Mouse (Mus musculus) kidney, adult 11 months (tissue): Measurements from ENCODE around the gene Slc44a4.
A peak's percentile ranks its signal among the peaks of the same experiment; 100 is the strongest.

Experiments
- DNase-seq: peaks from one replicate; pipeline ENCODE4 v3.0.0; 2022

The Slc44a4 gene

DNA sequence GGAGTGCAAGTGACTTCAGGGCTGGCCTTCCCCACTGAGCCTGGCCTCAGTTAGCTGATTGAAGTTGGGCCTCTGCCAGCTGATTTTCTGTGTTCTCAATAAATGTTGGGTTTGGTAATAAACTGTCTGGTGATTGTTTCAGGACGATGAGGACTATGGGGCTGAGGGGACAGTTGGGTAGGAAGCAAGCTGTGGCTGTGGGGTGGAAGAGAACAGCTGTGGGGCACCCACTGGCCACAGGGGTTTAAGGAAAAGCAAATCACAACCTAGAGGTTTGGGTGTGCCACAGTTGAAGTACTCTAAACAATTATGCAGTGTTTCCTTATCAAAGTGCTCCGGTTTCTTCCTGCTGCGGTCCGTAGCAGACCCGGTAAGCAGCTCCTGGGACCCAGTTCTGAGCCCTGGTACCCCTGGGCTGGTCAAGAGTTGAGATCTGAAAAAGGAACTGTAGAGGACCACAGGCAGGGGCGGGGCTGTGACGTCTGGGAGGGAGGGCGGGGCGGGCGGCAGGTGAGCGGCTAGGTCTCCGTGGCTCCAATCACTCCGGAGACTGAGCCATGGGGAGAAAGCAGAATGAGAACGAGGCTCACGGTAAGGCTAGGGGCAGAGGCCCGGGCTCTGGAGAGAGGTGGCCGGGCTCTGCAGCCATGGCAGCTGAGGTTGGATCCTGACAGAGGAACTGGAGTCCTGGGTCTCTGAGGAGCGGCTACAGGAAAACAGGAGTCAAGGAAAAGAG, at the start of gene Slc44a4:
Gene Slc44a4 (plus strand): TSS at position 537 of the 736 bp plus-strand sequence.
- peak; percentile 48 for DNase-seq

GRCm38 (mm10) chr17:34865981-34866380, 48.3 kb upstream of the Slc44a4 start:
- no peak for DNase-seq

DNA sequence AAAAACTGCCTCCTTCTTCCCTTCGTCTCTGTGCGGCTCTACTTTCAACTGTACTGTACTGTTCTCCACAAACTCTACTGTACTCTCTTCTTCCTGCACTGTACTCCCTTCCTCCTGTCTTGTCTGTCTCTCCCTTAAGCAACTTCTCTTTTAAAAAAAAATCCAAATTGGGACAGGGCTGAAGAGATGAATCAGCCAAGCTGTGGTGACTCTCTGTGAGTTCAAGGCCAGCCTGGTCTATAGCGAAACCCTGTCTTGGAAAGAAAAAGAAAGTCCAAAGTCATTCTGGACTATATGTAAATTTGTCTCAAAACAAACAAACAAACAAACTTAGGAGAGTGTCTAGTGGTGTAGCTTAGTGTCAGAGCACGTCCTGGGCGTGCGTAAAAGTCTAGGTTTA, 39.9 kb upstream of the Slc44a4 start:
- no peak for DNase-seq

GRCm38 (mm10) chr17:34879336-34879879, 34.9 kb upstream of the Slc44a4 start, which contains the start of gene Zbtb12:
Gene Zbtb12, plus strand, starts transcription at chr17:34879483.
- DNase-seq = no peak

DNA sequence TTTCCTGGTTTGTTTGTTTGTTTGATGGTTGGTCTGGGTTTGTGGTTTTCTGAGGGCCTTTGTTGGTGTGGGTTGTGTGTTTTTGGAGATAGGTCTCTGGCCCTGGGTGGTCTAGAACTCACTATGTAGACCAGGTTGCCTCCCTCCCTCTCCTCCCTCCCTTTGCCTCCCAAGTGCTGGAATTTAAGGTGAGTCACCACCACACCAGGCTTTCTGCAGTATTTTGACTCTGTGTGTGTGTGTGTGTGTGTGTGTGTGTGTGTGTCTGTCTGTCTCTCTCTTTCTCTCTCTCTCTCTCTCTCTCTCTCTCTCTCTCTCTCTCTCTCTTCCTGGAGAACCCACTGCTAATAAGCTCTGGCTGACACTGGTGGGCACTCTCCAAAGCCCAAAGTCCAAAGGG, 33.1 kb upstream of the Slc44a4 start:
- no peak for DNase-seq

DNA sequence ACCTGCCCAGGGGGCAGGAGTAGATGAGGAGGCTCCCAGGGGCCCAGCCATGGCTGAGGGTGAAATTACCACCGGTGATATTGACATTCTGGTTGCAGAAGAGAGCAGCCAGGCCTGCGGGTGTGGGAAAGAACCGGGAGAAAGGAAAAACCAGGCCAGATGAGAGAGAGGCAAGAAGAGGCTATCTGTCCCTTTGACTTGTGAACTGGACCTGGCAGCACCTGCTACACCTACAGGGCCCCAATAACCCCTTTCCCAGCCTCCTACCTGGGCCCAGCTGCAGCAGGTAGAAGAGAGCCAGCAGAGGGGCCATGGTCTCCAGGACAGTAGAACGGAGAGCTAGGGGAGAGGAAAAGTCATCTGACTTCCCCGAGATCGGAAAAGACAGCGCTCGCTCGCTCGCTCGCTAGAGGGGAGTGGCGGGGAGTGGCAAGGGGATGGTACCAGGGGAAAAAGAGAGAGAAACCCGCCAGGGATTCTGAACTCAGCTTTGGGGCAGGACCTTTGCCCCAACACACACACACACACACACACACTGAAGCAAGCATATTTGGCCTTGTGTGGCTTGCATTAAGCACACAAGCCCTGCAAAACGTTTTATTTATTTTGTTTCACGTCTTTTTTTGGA, 32.5 kb upstream of the Slc44a4 start, which contains the start of gene Gm20547:
Gene Gm20547 (minus strand): TSS at position 360 of the 628 bp plus-strand sequence.
- DNase-seq = peak; percentile 36

DNA sequence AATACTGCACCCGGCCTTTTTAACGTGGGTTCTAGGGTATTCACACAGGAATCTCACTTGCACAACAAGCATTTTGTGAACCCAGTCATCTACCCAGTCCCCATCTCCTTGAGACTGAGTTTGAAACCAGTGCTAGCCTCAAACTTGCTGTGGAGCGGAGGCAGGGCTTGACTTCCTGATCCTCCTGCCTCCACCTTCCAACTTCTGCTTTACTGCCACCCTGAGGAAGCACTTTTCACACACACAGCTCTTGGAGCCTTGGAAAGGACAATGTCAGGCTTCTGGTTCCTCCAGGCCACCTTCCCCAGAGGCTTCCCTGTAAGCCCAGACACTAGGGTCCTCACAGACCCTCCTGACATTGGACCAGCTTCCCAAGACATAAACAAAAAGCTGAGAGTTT, 30.9 kb upstream of the Slc44a4 start:
- DNase-seq = no peak

DNA sequence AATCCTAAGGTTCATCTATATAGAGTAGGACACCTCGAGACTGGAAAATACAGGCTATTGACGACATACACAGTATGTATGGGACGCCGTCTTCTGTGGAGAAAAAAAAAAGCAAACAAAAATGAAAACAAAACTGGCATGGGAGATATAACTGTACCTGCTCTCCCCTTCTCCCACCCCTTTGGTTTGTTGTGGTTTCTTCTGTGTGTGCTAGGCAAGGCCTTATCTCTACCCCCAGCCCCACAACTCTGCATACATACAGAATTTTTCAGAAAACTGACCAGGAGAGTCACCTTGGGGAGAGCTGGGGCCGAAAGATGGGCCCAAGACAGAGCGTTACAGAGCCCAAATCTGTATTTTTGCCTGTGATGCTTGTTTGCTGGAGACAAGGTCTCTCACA, 29.6 kb upstream of the Slc44a4 start:
- DNase-seq = no peak

GRCm38 (mm10) chr17:34885615-34886014, 28.7 kb upstream of the Slc44a4 start:
- DNase-seq = no peak

DNA sequence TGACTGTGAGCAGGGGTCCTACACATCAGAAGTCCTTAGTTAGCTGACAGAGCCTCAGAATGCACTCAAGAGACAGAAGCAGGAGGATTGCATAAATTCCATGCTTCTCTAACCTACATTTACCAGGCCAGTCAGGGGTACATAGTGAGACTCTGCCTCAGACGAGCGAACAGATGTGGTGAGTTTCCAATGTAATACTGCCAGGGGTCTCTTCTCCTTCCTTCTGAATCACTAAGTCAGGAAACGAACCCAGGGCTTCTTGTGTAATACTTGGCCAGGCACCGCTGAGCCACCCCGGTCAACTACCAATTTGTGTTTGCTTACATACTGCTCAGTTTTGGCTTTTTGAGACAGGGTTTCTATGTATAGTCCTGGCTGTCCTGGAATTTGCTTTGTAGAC, 26.3 kb upstream of the Slc44a4 start:
- DNase-seq = no peak

- DNase-seq = no peak
Observed at GRCm38 (mm10) chr17:34890074-34890743, 24.1 kb upstream of the Slc44a4 start.

GRCm38 (mm10) chr17:34891377-34891776, 22.9 kb upstream of the Slc44a4 start:
- DNase-seq = no peak

DNA sequence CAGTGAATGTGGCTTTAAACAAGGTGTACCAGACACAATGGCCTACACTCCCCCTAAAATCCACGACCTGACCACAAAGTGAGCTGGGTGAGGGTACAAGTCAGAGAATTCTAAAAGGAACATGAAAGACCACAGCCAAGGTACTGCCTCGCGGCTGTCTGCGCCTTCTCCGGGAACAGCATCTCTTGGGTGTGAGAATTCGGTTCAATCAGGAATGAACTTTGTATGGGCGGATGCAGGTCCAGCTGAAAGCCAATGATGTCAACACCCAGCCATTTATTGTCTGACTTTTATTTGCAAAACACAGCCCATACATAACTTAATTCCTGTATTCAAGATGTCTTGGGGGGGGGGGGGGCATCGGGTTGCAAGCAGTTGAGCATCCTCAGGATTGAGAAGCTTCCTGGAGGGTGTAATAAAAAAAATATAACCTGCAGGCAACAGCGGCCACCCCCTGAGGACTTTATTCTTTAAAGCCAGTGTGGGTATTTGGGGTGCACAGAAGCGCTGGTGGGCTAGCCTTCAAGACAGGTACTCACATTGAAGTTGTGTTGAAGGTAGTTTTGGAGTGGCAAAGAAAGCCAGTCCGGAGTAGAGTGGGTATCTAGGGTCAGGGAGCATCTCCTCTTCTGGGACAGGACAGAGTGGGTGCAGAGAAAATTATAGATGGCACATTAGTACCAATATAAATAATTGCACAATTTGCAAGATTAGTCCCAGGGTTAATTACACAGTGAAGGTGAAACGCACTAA, 21.0 kb upstream of the Slc44a4 start:
- no peak for DNase-seq

- DNase-seq = peak; percentile 92
Observed at GRCm38 (mm10) chr17:34894074-34894597, 20.1 kb upstream of the Slc44a4 start.

DNA sequence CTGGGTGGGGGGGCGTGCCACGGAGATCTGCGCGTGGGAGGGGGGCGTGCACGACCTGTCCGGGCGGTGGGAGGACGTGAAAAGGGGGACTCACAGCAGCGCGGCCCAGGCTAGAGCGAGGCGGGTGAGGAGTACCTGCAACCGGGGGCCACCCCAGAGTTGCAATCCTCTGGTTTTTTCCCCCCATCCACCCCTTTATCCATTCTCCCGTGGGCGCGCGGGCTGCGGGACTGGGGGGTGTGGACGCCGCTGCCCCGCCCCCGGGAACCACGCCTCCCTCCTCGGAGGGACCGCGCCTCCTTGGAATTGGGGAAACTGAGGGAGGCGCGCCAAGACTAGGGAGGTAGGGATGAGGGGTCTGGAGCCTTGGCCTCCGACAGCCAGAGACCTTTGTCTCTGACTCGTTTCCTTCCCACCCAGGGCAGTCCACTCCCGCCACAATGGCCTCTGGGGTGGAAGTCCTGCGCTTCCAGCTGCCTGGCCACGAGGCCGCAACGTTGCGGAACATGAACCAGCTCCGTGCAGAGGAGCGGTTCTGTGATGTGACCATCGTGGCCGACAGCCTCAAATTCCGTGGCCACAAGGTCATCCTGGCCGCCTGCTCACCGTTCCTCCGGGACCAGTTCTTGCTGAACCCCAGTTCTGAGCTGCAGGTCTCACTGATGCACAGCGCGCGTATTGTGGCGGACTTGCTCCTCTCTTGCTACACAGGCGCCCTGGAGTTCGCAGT, 19.3 kb upstream of the Slc44a4 start:
- peak; percentile 44 for DNase-seq

GRCm38 (mm10) chr17:34895724-34896123, 18.5 kb upstream of the Slc44a4 start:
- DNase-seq = no peak

- DNase-seq = no peak
Observed at GRCm38 (mm10) chr17:34896366-34896765, 17.9 kb upstream of the Slc44a4 start.

DNA sequence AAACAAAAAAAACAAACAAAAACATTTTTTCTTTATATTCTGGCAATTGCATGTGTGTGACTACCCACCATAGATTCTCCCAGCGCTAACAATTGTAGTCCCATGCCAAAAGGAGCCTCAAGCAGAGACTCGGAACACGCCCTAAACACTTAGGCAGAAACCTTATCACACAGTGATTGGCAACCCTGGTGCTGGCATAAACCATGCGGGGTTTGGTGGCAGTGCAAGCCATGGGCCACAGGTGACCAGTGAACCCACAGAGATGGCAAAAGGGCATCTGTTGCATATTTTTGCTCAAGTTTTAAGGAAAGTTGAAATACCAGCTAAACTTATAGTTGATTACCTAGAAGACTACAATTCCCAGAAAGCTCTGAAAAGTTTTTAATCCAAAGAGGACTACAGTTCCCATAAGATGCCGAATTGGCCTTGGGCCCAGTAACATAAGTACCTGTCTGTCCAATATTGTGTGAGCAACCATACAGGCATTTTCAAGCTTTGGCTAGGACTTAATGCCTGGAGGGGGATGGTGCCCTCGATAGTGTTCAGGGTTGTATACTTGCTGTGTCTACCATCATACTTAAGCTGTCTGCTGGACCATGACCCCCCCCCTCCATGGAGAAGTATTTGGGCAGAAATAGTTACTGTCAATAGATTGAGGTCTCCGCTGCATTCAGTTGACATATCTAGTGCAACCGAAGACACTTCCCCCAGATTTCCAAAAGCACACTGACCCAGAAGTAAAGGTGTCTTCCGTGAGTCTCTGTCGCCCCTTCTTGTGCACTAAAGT, 16.7 kb upstream of the Slc44a4 start:
- peak; percentile 55 for DNase-seq

DNA sequence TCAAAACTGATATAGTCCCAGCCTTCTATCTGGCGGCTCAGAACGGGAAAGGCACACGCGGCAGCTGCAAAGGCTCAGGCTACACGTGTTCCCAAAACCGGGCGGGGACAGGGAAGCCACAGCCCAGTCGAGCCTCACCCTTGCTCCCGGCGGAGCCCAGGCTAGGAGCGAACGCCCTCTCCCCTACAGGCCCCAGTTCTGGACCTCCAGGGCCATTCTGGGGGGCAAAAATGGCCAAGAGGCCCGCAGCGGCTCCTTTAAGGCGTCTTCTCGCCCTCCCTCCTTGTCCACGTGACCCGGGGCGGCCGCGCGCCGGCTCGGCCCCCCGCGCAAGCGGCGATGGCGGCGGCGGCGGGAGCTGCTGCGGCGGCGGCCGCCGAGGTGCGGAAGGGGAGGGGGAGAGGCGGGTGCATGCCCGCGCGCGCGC, 16.1 kb upstream of the Slc44a4 start, which contains the start of the genes C2 and Ehmt2:
Gene C2 (minus strand): TSS at position 106 of the 427 bp plus-strand sequence.
Gene Ehmt2 (plus strand): TSS at position 310 of the 427 bp plus-strand sequence.
- DNase-seq = peak; percentile 79

DNA sequence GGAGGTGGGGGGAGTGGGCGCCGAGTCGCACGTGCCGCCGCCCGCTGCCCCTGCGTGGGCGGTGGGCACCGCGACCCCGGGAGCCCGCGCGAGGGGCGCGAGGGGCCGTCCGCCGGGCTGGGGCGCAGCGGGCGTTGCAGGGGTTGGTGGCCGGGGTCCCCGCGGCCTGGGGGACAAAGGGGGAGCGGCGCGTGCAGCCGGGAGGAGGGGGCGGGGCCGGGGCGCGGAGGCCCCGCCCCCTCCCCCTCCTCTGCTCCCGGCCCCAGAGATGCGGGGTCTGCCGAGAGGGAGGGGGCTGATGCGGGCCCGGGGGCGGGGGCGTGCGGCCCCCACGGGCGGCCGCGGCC, 15.6 kb upstream of the Slc44a4 start:
- DNase-seq = no peak
